Mouse (Mus musculus) spleen, adult 2 months (tissue): ENCODE results near the gene Spata45. TPM values are rescaled to one million over a fixed set of nuclear protein-coding genes. Genes with fewer than 3 reads are reported as not detected.

Experiments used
- DNase-seq, 2 experiments: peaks; one replicate each; pipeline versions ENCODE4 v3.0.0 to v3.0.0-alpha.2; 2012 to 2021; ENCODE audit warnings: low spot score in 2 of 2, low read depth in 1 of 2
- H3K27ac ChIP-seq: fragments of 200-500 bp; 2 replicates; pipeline ENCODE4 v1.5.1; 2012; ENCODE audit warnings: low read length, inconsistent platforms; ENCODE audit not compliant: insufficient read depth
- H3K27me3 ChIP-seq: fragments of 200-500 bp; 2 replicates; pipeline ENCODE4 v1.6.1; 2012; ENCODE audit warnings: mild to moderate bottlenecking, moderate library complexity, low read length, inconsistent platforms; ENCODE audit not compliant: control insufficient read depth, insufficient read depth
- H3K36me3 ChIP-seq: fragments of 200-500 bp; 2 replicates; pipeline ENCODE4 v1.6.1; 2012; ENCODE audit warnings: mild to moderate bottlenecking, low read length, inconsistent platforms; ENCODE audit not compliant: control insufficient read depth, insufficient read depth
- H3K4me1 ChIP-seq: fragments of 200-500 bp; 2 replicates; pipeline ENCODE4 v1.6.1; 2011; ENCODE audit warnings: inconsistent platforms; ENCODE audit not compliant: control insufficient read depth, insufficient read depth, insufficient read length
- H3K4me3 ChIP-seq: fragments of 200-500 bp; 2 replicates; pipeline ENCODE4 v1.5.1; 2011; ENCODE audit warnings: mild to moderate bottlenecking, inconsistent platforms; ENCODE audit not compliant: insufficient read depth, insufficient read length; ENCODE audit errors: extremely low read depth
- CTCF ChIP-seq: fragments of 200-500 bp; IDR thresholded peaks from 2 replicates; pipeline ENCODE4 v1.5.1; 2011; ENCODE audit warnings: mild to moderate bottlenecking, inconsistent platforms; ENCODE audit not compliant: insufficient read depth, insufficient read length, insufficient replicate concordance; ENCODE audit errors: extremely low read depth
- POLR2A ChIP-seq: fragments of 200-500 bp; IDR thresholded peaks from 2 replicates; pipeline ENCODE4 v1.6.1; 2011; ENCODE audit warnings: low read depth, low read length, inconsistent platforms
- WGBS: fragments of 180-500 bp; shearing (Covaris S2); methylation state at CpG from one replicate; pipeline ENCODE4 v1.1.7; 2018; 5-methylcytosine and 5-hydroxymethylcytosine counted together
- polyA plus RNA-seq: library from polyadenylated mRNA; depleted of rRNA; stranded (reverse); fragments of >200 nt; gene quantifications from 2 replicates; pipeline ENCODE4 v1.2.3, GENCODE M21; 2012; rRNA removed

Spata45 gene
- polyA plus RNA-seq: not detected in 2 replicates

DNA sequence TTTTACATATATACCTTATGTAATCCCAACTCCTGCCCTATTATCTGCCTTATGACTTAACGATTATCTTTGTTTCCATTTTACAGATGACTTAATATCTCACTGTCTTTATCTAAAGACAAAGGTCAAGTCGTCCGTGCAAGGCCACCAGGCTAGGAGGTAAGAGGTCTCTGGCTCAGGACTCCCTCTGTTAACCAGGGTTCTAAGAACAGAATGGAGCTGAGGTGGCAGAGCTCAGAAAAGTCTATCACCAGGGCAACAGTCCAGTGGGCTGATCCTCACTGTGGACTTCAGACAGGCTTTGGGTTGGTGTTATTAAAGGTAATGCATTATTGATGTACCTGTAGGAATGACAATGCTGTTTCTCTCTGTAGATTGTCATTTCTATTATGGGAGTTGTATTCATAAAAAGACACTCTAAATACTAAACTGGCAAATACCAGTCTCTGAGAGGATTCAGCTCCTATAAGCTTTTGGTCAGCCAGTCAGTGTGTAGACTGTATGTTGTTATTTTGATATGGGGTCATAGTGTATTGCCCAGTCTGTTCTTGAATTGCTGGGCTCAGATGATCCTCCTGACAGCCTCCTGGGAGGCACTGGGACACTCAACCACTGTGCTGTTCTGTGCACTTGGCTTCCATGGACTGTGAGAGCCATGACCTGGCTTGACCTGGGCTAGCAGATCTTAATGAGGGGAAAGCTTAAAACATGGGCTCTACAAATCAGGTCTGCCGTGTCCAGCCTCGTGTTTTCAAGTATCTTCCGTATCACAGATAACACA lies at the start of gene Spata45:
Gene Spata45 (plus strand): TSS at position 86 of the 781 bp plus-strand sequence.
- no peak for DNase-seq
- TF ChIP-seq POLR2A: no peak
- no peak for TF ChIP-seq CTCF
- Histone ChIP-seq H3K4me3 (no peak within 1 kb of the TSS), H3K27ac (no peak within 1 kb of the TSS), H3K36me3 (no peaks in the 10 kb centered on the region), H3K27me3 (no peaks in the 10 kb centered on the region), H3K4me1 (no peaks in the 10 kb centered on the region)
- 85% methylated on average over 6 of the region's 6 CpGs for WGBS

DNA sequence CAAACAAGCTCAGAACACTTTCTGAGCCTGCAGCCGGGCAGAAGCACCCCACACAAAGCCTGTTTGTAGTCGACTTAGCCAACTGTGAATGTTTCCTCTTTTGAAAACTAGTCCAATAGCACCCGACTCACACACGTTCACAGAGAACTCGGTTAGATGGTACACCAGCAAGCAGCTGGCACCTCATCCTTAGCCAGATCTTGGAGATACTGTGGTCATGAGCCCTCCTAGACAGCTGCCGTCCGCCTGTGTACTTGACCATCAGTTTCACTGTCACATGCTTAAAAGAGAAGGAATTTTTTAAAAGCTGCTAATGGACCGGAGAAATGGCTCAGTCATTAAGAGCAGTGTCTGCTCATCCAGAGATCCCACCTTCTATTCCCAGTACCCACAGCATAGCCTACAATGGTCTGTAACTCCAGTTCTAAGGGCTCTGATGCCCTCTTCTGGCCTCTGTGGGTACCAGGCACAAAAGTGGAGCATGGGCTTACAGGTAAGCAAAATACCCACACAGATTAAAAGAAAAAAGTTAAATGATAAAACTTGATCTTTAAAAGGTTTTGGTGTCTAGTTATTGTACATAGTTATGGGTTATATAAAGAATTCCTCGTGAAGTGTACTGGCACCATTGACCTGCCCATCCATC lies 46.9 kb upstream of the Spata45 start:
- Histone ChIP-seq H3K27me3 (no peaks in the 10 kb centered on the region), H3K4me3 (no peak overlapping the region), H3K36me3 (no peaks in the 10 kb centered on the region), H3K27ac (no peak overlapping the region), H3K4me1 (no peaks in the 10 kb centered on the region)
- peak; percentile 7; the same call in 1 of the 2 replicates for TF ChIP-seq CTCF
- TF ChIP-seq POLR2A: no peak
- WGBS: 68% methylated on average over 9 of the region's 9 CpGs
- no peak for DNase-seq

DNA sequence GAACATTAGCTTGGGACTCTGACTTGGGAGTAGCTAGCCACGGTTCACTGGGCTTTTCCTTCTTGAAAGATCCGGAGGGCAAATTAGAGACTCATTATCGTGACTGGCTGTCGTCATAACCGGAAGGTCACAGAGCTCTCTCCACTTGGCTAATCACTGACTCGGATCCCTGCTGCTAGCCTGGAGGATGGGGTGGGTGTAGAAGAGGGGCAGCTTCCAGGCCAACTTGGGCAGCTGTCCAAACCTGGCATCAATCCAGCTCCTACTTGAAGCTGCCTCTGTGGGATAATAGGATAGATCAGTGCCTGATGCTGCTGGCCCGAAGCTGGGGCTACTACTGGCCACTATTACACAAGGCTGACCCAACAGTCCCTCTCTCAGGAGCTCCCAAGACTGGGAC lies 40.9 kb upstream of the Spata45 start:
- DNase-seq: no peak
- Histone ChIP-seq H3K27ac (no peak overlapping the region), H3K36me3 (no peaks in the 10 kb centered on the region), H3K27me3 (no peaks in the 10 kb centered on the region), H3K4me3 (no peak overlapping the region), H3K4me1 (no peaks in the 10 kb centered on the region)
- TF ChIP-seq CTCF (no peak), POLR2A (no peak)
- WGBS: 76% methylated on average over 7 of the region's 7 CpGs

DNA sequence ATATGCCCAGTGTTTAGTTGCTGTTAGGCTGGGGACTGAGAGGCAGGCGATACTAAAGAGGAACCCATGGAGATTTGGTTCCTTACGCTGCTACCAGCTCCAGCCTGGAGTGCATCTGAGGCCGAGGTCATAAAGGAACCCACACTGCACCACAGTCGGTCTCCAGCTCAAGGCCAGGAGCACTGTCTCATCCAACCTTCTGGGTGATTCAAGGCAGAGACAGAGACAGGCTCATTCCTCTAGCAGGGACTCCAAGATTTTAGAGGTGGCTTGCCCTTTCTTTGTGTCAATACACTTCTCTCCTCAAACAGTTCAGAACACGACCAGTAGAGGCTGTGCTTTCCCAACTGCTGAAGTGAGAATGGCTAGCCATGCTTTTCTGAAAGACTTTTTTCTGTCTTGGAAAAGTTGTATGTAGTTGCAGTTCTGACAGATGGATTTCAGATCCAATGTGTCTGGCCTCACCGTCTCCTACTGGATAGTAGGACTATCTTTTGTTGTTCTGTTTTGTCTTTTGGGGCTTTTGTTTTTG lies 40.0 kb upstream of the Spata45 start:
- H3K27ac ChIP-seq: no peak overlapping the region
- H3K4me3 ChIP-seq: no peak overlapping the region
- no peaks in the 10 kb centered on the region for H3K27me3 ChIP-seq
- TF ChIP-seq POLR2A (no peak), CTCF (no peak)
- DNase-seq: no peak
- no peaks in the 10 kb centered on the region for H3K36me3 ChIP-seq
- H3K4me1 ChIP-seq: no peaks in the 10 kb centered on the region
- WGBS: 61% methylated on average over 6 of the region's 6 CpGs

GRCm38 (mm10) chr1:190998027-190998426 lies 38.4 kb upstream of the Spata45 start:
- Histone ChIP-seq H3K4me3 (no peak overlapping the region), H3K27ac (no peak overlapping the region), H3K36me3 (no peaks in the 10 kb centered on the region), H3K27me3 (no peaks in the 10 kb centered on the region), H3K4me1 (no peaks in the 10 kb centered on the region)
- TF ChIP-seq POLR2A (no peak), CTCF (no peak)
- WGBS: 60% methylated on average over 1 of the region's 1 CpGs
- DNase-seq: no peak

DNA sequence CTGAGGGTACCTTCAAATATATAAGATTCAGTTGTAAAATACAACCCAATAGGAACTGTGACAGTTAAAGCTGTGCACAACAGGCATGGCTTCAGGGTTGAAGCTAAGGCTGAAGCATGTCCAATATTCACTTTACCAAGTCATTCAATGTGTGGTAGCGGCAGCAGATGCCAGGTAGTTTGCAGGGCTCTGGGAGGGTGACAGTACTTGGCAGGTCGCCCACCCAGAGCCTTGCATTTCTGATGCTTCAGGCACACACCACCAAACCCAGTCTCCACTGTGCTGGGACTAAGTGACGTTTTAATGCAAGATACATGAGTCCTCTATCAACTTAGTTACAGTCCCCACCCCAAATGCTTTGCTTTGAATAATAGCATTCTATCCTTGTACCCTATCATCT lies 35.8 kb upstream of the Spata45 start:
- TF ChIP-seq POLR2A (no peak), CTCF (no peak)
- H3K27me3 ChIP-seq: no peaks in the 10 kb centered on the region
- H3K36me3 ChIP-seq: no peaks in the 10 kb centered on the region; the same call in none of the 2 replicates
- no peak for DNase-seq
- H3K4me1 ChIP-seq: no peaks in the 10 kb centered on the region
- no peak overlapping the region for H3K27ac ChIP-seq
- WGBS: 86% methylated on average over 3 of the region's 3 CpGs
- H3K4me3 ChIP-seq: no peak overlapping the region
